ENCODE assay signal across 9 mouse cellular contexts in genomic region chr9:56324576-56325355, GRCm38 (mm10).
DNase-seq lines count a peak whose midpoint lies in the region; ATAC-seq and TF ChIP-seq lines count a peak whose summit lies in the region.
"Had no signal": no experiment of that assay in that cellular context is flagged by ENCODE, and none has a peak within 500 bp of the region (broad histone marks: within the 10 kb centered on the region; RNA-seq: fewer than 3 reads in every experiment).

No protein-coding gene starts in this region.

- H3K36me3 ChIP-seq in forebrain, embryonic 10.5 days (replicated peaks): no peaks in the 10 kb centered on the region
- no peaks in the 10 kb centered on the region for H3K36me3 ChIP-seq in forebrain, embryonic 16.5 days (ENCODE audit: control insufficient read depth, insufficient read depth)
- no peaks in the 10 kb centered on the region for H3K36me3 ChIP-seq in heart, embryonic 13.5 days
- no peaks in the 10 kb centered on the region for H3K36me3 ChIP-seq in limb, embryonic 10.5 days
- no peaks in the 10 kb centered on the region for H3K36me3 ChIP-seq in hindbrain, embryonic 13.5 days

- DNase-seq in forebrain, embryonic 10.5 days (ENCODE audit: extremely low spot score, low spot score): no peak
- peak; percentile 49 for DNase-seq in limb, embryonic 10.5 days (ENCODE audit: low spot score)
- no peak for DNase-seq in adipocyte (ENCODE audit: low spot score)
- no peak for DNase-seq in frontal cortex, postnatal 36 days (ENCODE audit: low spot score in 2 of 2)
- DNase-seq: cerebellum, postnatal 10 days had no signal

- TF ChIP-seq POLR2A in bone marrow macrophage, adult 2 months (IDR thresholded peaks at IDR 0.05; ENCODE audit: borderline replicate concordance, low read depth, low read length): 0 out of 2 replicates have a peak, but pooled peaks have one; percentile 21

- H3K9me3 ChIP-seq in forebrain, embryonic 10.5 days: no peaks in the 10 kb centered on the region
- no peaks in the 10 kb centered on the region for H3K9me3 ChIP-seq in forebrain, embryonic 16.5 days (ENCODE audit: control insufficient read depth, low read length)
- H3K9me3 ChIP-seq in heart, embryonic 13.5 days: no peaks in the 10 kb centered on the region
- H3K9me3 ChIP-seq in limb, embryonic 10.5 days (replicated peaks): no peaks in the 10 kb centered on the region
- H3K9me3 ChIP-seq in hindbrain, embryonic 13.5 days: no peaks in the 10 kb centered on the region

- 0 out of 2 replicates have a peak overlapping the region, but pooled peaks have one; percentile 41 for H3K27ac ChIP-seq in forebrain, embryonic 10.5 days
- no peak overlapping the region for H3K27ac ChIP-seq in forebrain, embryonic 16.5 days (ENCODE audit: low read length)
- H3K27ac ChIP-seq in bone marrow macrophage, adult 2 months (ENCODE audit: insufficient read depth, low read depth, low read length): peak overlapping the region; percentile 86
- peak overlapping the region; percentile 77 for H3K27ac ChIP-seq in heart, embryonic 13.5 days (replicated peaks)
- H3K27ac ChIP-seq in limb, embryonic 10.5 days: peak overlapping the region; percentile 85
- no peak overlapping the region for H3K27ac ChIP-seq in hindbrain, embryonic 13.5 days

- peaks cover 8% of the 10 kb centered on the region for H3K4me1 ChIP-seq in forebrain, embryonic 10.5 days
- H3K4me1 ChIP-seq in forebrain, embryonic 16.5 days (replicated peaks; ENCODE audit: control insufficient read depth, insufficient read depth, low read length): no peaks in the 10 kb centered on the region
- H3K4me1 ChIP-seq in bone marrow macrophage, adult 2 months (ENCODE audit: control insufficient read depth, insufficient read depth, low read length): peaks cover 24% of the 10 kb centered on the region
- H3K4me1 ChIP-seq in heart, embryonic 13.5 days: peaks cover 35% of the 10 kb centered on the region
- H3K4me1 ChIP-seq in limb, embryonic 10.5 days: peaks cover 11% of the 10 kb centered on the region
- H3K4me1 ChIP-seq in hindbrain, embryonic 13.5 days (replicated peaks): no peaks in the 10 kb centered on the region

- WGBS in forebrain, embryonic 10.5 days: 74% methylated on average over 16 of the region's 16 CpGs
- 86% methylated on average over 16 of the region's 16 CpGs for WGBS in forebrain, embryonic 16.5 days
- WGBS in heart, embryonic 13.5 days: 47% methylated on average over 16 of the region's 16 CpGs
- 51% methylated on average over 16 of the region's 16 CpGs for WGBS in limb, embryonic 10.5 days
- 76% methylated on average over 16 of the region's 16 CpGs for WGBS in hindbrain, embryonic 13.5 days

- no peaks in the 10 kb centered on the region for H3K27me3 ChIP-seq in forebrain, embryonic 10.5 days (ENCODE audit: poor library complexity, severe bottlenecking)
- no peaks in the 10 kb centered on the region for H3K27me3 ChIP-seq in forebrain, embryonic 16.5 days (replicated peaks; ENCODE audit: control insufficient read depth, insufficient read depth, low read length)
- no peaks in the 10 kb centered on the region for H3K27me3 ChIP-seq in heart, embryonic 13.5 days (replicated peaks)
- no peaks in the 10 kb centered on the region for H3K27me3 ChIP-seq in limb, embryonic 10.5 days (ENCODE audit: low read depth, poor library complexity, severe bottlenecking)
- H3K27me3 ChIP-seq in hindbrain, embryonic 13.5 days: no peaks in the 10 kb centered on the region

- ATAC-seq in forebrain, embryonic 16.5 days: no peak
- no peak for ATAC-seq in heart, embryonic 13.5 days (ENCODE audit: extremely low read depth, insufficient number of reproducible peaks, low FRiP score, low TSS enrichment)
- ATAC-seq in hindbrain, embryonic 13.5 days (ENCODE audit: low FRiP score): no peak

- H3K4me2 ChIP-seq in forebrain, embryonic 16.5 days (ENCODE audit: low read length): no peak overlapping the region
- peak overlapping the region; percentile 59 for H3K4me2 ChIP-seq in heart, embryonic 13.5 days
- no peak overlapping the region for H3K4me2 ChIP-seq in hindbrain, embryonic 13.5 days

- no peak for TF ChIP-seq CTCF in bone marrow macrophage, adult 2 months (IDR thresholded peaks at IDR 0.05; ENCODE audit: low read depth, low read length)

- H3K4me3 ChIP-seq in forebrain, embryonic 10.5 days: no peak overlapping the region
- H3K4me3 ChIP-seq in forebrain, embryonic 16.5 days (replicated peaks; ENCODE audit: low read length): no peak overlapping the region
- peak overlapping the region; percentile 65 for H3K4me3 ChIP-seq in bone marrow macrophage, adult 2 months (ENCODE audit: insufficient read depth, low read length)
- H3K4me3 ChIP-seq in heart, embryonic 13.5 days: 0 out of 2 replicates have a peak overlapping the region, but pooled peaks have one; percentile 11
- H3K4me3 ChIP-seq in limb, embryonic 10.5 days: peak overlapping the region; percentile 32; the same call in 1 of the 2 replicates
- no peak overlapping the region for H3K4me3 ChIP-seq in hindbrain, embryonic 13.5 days

- no peak overlapping the region for H3K9ac ChIP-seq in forebrain, embryonic 16.5 days (replicated peaks; ENCODE audit: low read depth, low read length)
- H3K9ac ChIP-seq in heart, embryonic 13.5 days: peak overlapping the region; percentile 67
- H3K9ac ChIP-seq in hindbrain, embryonic 13.5 days: no peak overlapping the region

Comparison
In these comparisons a context has a peak if more than half of its experiments do, and no peak if none do; other contexts are left out.
1. H3K27ac ChIP-seq: peak in forebrain, embryonic 10.5 days (single experiment), bone marrow macrophage, adult 2 months (single experiment), heart, embryonic 13.5 days (single experiment) and limb, embryonic 10.5 days (single experiment); none in forebrain, embryonic 16.5 days (single experiment) and hindbrain, embryonic 13.5 days (single experiment).
2. H3K4me3 ChIP-seq: peak in bone marrow macrophage, adult 2 months (single experiment), heart, embryonic 13.5 days (single experiment) and limb, embryonic 10.5 days (single experiment); none in forebrain, embryonic 10.5 days (single experiment), forebrain, embryonic 16.5 days (single experiment) and hindbrain, embryonic 13.5 days (single experiment).